Mouse (Mus musculus) cerebellum, adult 2 months (tissue): ENCODE results near the gene Gucy2g.

Source experiments
- CTCF ChIP-seq: fragments of 200-500 bp; IDR thresholded peaks from 2 replicates; pipeline ENCODE4 v1.5.1; 2011; ENCODE audit warnings: low read depth, mild to moderate bottlenecking, control low read depth, low read length, moderate library complexity, borderline replicate concordance; ENCODE audit not compliant: insufficient read depth
- POLR2A ChIP-seq: fragments of 200-500 bp; IDR thresholded peaks from 2 replicates; pipeline ENCODE4 v1.6.1; 2011; ENCODE audit warnings: low read length, control low read depth, borderline replicate concordance; ENCODE audit not compliant: insufficient read depth

DNA sequence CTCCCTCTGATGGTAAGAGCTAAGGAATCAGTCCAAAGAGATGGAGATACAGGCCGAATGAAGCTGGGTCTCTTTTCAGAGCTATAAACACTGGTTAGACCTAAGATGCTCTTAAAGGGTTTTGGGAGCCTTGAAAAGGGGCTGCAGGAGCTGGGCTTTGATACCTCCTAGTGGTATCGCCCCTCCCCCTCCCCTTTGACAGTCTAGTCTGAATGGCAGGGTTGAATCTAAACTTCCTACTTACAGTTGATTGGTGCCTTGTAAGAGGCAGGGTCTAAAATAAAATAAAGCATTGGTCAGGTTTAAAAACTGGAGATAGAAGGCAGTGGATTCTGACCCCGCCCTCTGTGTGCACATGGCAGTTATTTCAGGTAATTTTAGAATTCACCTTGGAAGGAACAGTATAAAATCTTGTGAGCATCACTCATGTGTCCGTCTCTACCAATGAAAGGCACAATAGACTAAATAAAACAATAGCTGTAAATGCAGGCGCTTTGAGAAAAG lies 13.5 kb upstream of the Gucy2g start:
- TF ChIP-seq POLR2A (no peak), CTCF (no peak)
